Mouse (Mus musculus): ENCODE data around the gene Ankfn1.

GRCm38 (mm10) chr11:89627232-89627631, 150.2 kb downstream of the Ankfn1 start:
- TF ChIP-seq CTCF (IDR thresholded peaks at IDR 0.05; ENCODE audit: extremely low read depth, insufficient read depth, low read length) (no peak), POLR2A (IDR thresholded peaks at IDR 0.05; ENCODE audit: extremely low read depth, insufficient read depth, low read length) (no peak)
